In genomic region chr17:64915708-64916107, GRCm38 (mm10) we compare ENCODE assay signal across 12 mouse cellular contexts.
DNase-seq lines count a peak whose midpoint lies in the region; ATAC-seq and TF ChIP-seq lines count a peak whose summit lies in the region.
"Had no signal": no experiment of that assay in that cellular context is flagged by ENCODE, and none has a peak within 500 bp of the region (broad histone marks: within the 10 kb centered on the region; RNA-seq: fewer than 3 reads in every experiment).

No protein-coding gene starts in this region.

- H3K9ac ChIP-seq in neural tube, embryonic 12.5 days, result no peak overlapping the region
- no peak overlapping the region for H3K9ac ChIP-seq in hindbrain, embryonic 14.5 days
- no peak overlapping the region for H3K9ac ChIP-seq in stomach, postnatal 0 days (ENCODE audit: low read length)
- H3K9ac ChIP-seq: heart, embryonic 15.5 days; stomach, embryonic 15.5 days had no signal

- H3K4me1 ChIP-seq in neural tube, embryonic 12.5 days, result peaks cover 24% of the 10 kb centered on the region; the same call in 1 of the 2 replicates
- peaks cover 14% of the 10 kb centered on the region for H3K4me1 ChIP-seq in hindbrain, embryonic 14.5 days (replicated peaks; ENCODE audit: control insufficient read depth, insufficient read depth, low read length)
- no peaks in the 10 kb centered on the region for H3K4me1 ChIP-seq in stomach, postnatal 0 days (replicated peaks; ENCODE audit: control insufficient read depth, insufficient read depth)
- H3K4me1 ChIP-seq: stomach, embryonic 15.5 days had no signal

- no peak for TF ChIP-seq EP300 in stomach, postnatal 0 days (optimal IDR thresholded peaks at IDR 0.05)

- no peak overlapping the region for H3K4me2 ChIP-seq in neural tube, embryonic 12.5 days (replicated peaks)
- no peak overlapping the region for H3K4me2 ChIP-seq in hindbrain, embryonic 14.5 days (replicated peaks)
- H3K4me2 ChIP-seq in stomach, postnatal 0 days (replicated peaks; ENCODE audit: low read depth), result no peak overlapping the region
- H3K4me2 ChIP-seq: heart, embryonic 15.5 days; stomach, embryonic 15.5 days had no signal

- no peak overlapping the region for H3K4me3 ChIP-seq in gastrocnemius, adult 2 months
- no peak overlapping the region for H3K4me3 ChIP-seq in neural tube, embryonic 12.5 days
- H3K4me3 ChIP-seq in hindbrain, embryonic 14.5 days (replicated peaks; ENCODE audit: low read length), result no peak overlapping the region
- no peak overlapping the region for H3K4me3 ChIP-seq in stomach, postnatal 0 days (ENCODE audit: low read depth, low read length)
- H3K4me3 ChIP-seq: heart, embryonic 15.5 days; stomach, embryonic 15.5 days had no signal

- H3K27me3 ChIP-seq in neural tube, embryonic 12.5 days (replicated peaks), result no peaks in the 10 kb centered on the region
- no peaks in the 10 kb centered on the region for H3K27me3 ChIP-seq in hindbrain, embryonic 14.5 days (ENCODE audit: control insufficient read depth, insufficient read depth, low read length)
- H3K27me3 ChIP-seq in stomach, postnatal 0 days (ENCODE audit: control insufficient read depth, insufficient read depth, low read length), result no peaks in the 10 kb centered on the region
- H3K27me3 ChIP-seq: stomach, embryonic 15.5 days had no signal

- ATAC-seq in neural tube, embryonic 12.5 days (ENCODE audit: low FRiP score, low read depth), result peak; percentile 36; the same call in 1 of the 2 replicates
- peak; percentile 54; the same call in 1 of the 2 replicates for ATAC-seq in hindbrain, embryonic 14.5 days (ENCODE audit: low FRiP score)
- no peak for ATAC-seq in stomach, postnatal 0 days (ENCODE audit: low FRiP score, low TSS enrichment)
- ATAC-seq: inflammation-experienced regulatory T-cells, adult 6 months had no signal

- no peak for TF ChIP-seq CTCF in gastrocnemius, adult 2 months (IDR thresholded peaks at IDR 0.05)
- no peak for TF ChIP-seq CTCF in stomach, postnatal 0 days (IDR thresholded peaks at IDR 0.05; ENCODE audit: low read depth)

- WGBS in neural tube, embryonic 12.5 days, result 29% methylated on average over 3 of the region's 3 CpGs
- WGBS in hindbrain, embryonic 14.5 days, result 27% methylated on average over 3 of the region's 3 CpGs
- WGBS in stomach, postnatal 0 days, result 46% methylated on average over 3 of the region's 3 CpGs

- no peak for DNase-seq in gastrocnemius, adult 2 months
- no peak for DNase-seq in gastrocnemius, postnatal 14 days
- no peak for DNase-seq in neural tube, embryonic 10.5 days (ENCODE audit: extremely low spot score, low spot score)
- no peak for DNase-seq in hindbrain, embryonic 14.5 days (ENCODE audit: low spot score)
- DNase-seq in layer of hippocampus, adult 9-10 months (ENCODE audit: low spot score), result no peak
- DNase-seq in stomach, postnatal 0 days (ENCODE audit: low spot score), result no peak
- no peak for DNase-seq in heart, adult 18-20 months
- DNase-seq: cerebellum, adult 2 months had no signal

- peak overlapping the region; percentile 60 for H3K27ac ChIP-seq in gastrocnemius, adult 2 months
- no peak overlapping the region for H3K27ac ChIP-seq in neural tube, embryonic 12.5 days
- H3K27ac ChIP-seq in hindbrain, embryonic 14.5 days, result no peak overlapping the region
- no peak overlapping the region for H3K27ac ChIP-seq in stomach, postnatal 0 days (replicated peaks)
- H3K27ac ChIP-seq: heart, embryonic 15.5 days; stomach, embryonic 15.5 days had no signal

- no peaks in the 10 kb centered on the region for H3K36me3 ChIP-seq in neural tube, embryonic 12.5 days
- H3K36me3 ChIP-seq in hindbrain, embryonic 14.5 days (replicated peaks; ENCODE audit: control insufficient read depth, insufficient read depth), result no peaks in the 10 kb centered on the region
- no peaks in the 10 kb centered on the region for H3K36me3 ChIP-seq in stomach, postnatal 0 days (ENCODE audit: control insufficient read depth, insufficient read depth, low read length)
- H3K36me3 ChIP-seq: heart, embryonic 15.5 days; stomach, embryonic 15.5 days had no signal

- H3K9me3 ChIP-seq in neural tube, embryonic 12.5 days, result no peaks in the 10 kb centered on the region
- H3K9me3 ChIP-seq in hindbrain, embryonic 14.5 days (ENCODE audit: control insufficient read depth, low read length), result no peaks in the 10 kb centered on the region
- H3K9me3 ChIP-seq in stomach, postnatal 0 days (ENCODE audit: control insufficient read depth, low read length), result no peaks in the 10 kb centered on the region
- H3K9me3 ChIP-seq: heart, embryonic 15.5 days; stomach, embryonic 15.5 days had no signal

- intact Hi-C loops in gastrocnemius, adult 2 months (cut with DNase I), result no loop called here
- intact Hi-C loops in gastrocnemius, postnatal 14 days (cut with DNase I; ENCODE audit: low total_unique reads), result no loop called here
